Mouse (Mus musculus): ENCODE data around the gene Chac1.
A peak's percentile ranks its signal among the peaks of the same experiment; 100 is the strongest.

The Chac1 gene

DNA sequence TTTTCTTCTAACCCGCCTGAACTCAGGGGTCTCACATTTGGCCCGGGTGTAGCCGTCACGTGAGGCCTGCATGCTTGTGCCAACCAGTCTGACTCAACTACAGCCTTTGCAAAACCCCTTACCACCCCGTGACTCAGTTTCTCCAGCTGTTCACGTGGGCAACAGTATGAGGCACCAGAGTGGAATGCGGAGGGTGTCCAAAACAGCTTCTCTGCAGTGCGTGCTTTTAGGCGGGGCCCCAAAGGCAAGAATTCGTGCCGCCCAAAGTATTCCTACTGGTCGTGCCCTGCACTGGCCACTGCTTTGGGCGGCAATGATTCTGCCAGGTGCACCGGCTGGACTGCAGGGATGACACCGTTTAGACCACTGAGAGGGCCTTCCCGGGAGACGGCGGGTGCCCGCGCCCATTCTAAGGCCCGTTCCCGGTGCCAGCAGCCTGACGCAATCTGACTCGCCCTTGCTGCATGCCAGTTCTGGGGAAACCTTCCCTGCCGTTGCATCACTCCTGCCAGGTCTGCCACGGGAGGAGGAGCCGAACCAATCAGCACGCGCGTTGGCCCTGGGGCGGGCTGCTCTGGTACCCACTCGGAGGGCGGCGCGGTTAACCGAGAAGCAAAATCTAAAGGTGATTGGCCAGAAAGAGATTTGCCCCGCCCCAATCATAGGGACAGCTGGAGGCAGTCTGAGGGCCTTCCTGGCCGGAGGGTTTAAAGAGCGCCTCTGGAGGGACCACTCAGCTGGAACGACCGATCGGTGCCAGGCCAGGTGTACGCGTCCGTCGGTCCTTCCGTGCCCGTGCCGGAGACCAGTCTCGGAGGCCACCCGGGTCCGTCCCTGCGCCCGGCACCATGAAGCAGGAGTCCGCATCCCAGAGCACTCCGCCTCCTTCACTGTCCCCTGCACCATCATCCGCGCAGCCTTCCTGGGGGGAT is at the start of gene Chac1:
Gene Chac1 (plus strand): TSS at position 675 of the 932 bp plus-strand sequence.
- DNase-seq (ENCODE audit: low spot score in 2 of 2): peak; percentile 77 to 78

DNA sequence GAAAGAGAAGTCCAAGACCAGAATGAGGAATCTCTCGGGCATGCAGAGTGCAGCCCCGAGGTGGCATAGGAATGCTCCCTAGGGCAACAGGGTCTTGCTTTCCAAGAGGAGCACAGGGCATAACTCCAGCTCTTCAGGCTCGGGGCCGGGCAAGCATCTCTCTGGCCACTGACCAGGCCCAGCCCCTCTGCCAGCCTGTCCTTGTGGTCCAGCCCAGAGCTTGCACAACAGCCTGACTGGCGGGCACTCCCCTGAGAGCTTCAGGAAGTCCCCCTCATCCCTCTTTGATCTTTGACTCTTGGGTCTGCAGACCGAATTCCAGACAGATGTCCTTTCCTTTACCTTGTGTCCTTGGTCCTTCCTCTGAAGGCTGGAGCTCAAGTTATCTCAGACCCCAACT is 48.2 kb upstream of the Chac1 start:
- DNase-seq (ENCODE audit: low spot score in 2 of 2): no peak

DNA sequence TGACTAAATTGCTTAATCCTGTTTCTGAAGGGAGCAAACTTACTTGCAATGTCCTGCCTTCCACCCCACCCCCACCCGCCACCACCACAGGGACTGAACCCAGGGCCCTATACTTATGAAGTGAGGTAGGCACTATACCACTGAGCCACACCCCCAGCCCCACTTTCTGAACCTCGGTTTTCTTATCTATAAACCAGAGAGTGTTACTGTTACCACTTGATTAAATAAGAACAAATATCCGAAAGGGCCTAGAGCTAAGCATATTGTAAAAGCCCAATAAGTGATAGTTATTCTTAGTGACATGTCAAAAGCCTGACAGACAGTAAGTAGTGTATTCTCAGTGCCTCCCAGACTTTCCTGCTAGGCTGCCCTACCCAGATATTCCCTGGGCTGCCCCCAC is 46.6 kb upstream of the Chac1 start:
- DNase-seq (ENCODE audit: low spot score in 2 of 2): no peak

DNA sequence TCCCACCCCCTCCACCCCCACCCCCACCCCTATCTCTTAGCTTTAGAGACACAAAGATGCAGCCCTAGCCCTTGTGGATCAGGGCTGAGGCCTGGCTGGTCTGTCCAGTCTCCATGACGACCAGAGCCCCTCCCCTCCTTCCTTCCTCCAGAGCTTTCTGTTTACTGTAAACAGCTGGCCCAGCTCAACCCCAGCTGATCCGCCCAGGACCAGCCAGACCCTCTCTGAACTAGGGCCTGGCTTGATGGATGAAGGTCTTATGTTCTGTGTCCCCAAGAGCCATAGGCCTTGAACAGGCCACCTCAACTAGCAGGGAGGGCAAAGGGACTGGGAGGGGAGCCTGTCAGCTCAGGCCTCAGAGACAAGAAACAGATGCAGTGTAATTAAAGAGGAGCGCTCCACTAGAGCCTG is 46.2 kb upstream of the Chac1 start:
- no peak for DNase-seq (ENCODE audit: low spot score in 2 of 2)

DNA sequence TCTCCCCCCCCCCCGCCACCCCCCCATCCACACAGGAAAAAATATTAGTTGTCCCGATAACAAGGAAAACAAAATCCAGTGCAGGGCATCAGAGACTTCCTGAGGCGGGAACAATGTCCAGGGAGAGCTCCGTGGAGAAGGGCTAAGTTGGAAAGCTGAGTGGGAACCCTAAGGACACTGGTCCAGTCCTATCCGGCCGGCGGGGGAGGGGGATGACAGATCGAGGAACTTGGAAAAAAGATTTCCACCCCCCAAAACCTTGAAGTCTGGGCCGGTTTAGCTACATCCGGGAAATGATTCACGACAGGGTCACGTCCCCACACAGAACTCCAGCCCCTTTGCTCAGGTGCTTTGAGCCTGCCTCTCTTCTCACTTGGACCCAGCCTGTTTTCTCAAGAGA is 39.5 kb upstream of the Chac1 start:
- DNase-seq (ENCODE audit: low spot score in 2 of 2): no peak

DNA sequence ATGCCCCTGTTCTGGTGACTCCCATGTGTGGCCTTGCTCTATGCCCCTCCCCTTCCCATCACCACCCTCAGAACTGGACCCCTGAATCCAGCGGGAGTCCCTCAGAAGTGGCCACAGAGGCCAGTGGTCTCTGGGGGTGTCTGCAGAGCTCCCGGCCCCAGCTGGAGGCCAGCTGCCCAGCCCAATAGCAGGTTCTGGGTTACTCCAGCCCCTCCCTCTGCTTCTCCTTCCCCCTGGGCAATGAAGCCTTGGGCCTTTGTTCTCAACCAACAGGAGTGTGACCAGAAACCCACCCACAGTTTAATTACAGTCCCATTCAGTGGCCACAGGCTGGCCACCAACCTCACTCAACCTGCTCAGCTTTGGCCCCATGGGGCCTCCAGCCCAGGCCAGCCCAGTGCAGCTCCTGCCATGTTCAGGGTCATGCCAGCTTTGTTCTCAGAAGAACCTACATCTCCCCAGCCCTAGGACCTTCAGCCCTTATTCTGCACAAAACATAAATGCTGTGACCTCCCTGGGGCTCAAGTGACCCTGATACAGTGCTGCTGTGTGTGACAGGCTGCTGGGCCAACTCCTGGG is 38.6 kb upstream of the Chac1 start:
- DNase-seq (ENCODE audit: low spot score in 2 of 2): no peak

DNA sequence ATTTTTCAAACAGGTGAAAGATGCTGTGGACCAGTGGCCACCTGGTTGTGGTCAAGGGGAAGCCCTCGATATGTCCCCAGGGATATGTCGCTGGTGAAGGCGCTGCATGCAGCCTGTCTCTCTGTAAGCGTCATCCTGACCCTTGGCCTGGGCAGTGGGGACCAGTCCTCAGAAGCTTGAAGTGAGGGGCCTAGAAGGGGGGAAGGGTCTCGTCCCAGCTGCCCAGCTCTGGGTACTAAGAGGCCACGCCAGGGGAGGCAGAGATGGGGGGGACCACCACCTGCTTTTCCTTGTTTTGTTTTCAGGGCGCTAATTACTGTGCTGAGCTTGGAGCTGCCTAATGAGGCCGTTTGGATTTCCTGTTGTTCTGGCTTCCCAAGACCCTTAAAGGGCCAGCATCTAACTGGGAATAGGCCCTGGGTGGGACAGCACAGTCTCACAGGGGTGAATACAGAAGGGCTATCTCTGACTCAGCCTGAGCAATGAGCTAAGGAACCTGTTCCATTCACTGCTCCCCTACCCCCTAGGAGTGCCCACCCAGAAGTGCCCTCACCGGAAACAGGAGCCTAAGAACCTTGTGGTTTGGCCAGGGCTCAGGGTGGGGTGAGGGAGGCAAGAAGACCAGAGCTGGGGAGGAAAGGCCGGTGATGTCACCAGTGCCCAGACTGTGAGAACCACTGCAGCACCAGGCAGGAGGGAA is 37.1 kb upstream of the Chac1 start:
- DNase-seq (ENCODE audit: low spot score in 2 of 2): no peak

DNA sequence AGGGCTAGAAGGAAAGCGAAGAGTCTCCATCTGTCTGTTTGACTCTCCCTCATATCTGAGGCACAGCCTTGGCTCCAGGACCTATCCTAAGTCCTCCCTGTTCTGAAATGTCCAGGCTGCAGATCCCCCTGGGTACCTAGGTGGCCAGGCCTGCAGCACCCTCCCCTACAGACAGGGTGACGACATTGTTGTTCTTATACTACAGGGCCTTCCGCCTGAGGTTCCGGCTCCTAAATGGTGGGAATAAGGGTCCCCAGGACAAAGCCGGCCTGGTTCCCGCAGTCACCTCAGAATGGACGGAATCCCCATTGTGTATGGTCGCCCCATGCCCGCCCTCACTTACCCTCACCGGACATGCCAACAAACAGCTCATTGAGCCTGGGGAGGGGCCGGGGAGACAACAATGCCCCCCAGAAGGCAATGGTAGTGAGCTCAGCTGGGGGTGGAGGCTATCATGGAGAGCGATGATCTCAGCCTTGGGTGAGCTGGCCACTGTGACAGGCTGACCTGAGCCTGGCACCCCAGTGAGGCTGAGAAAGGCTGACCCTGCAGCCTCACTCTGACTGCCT is 36.2 kb upstream of the Chac1 start:
- DNase-seq (ENCODE audit: low spot score in 2 of 2): no peak

DNA sequence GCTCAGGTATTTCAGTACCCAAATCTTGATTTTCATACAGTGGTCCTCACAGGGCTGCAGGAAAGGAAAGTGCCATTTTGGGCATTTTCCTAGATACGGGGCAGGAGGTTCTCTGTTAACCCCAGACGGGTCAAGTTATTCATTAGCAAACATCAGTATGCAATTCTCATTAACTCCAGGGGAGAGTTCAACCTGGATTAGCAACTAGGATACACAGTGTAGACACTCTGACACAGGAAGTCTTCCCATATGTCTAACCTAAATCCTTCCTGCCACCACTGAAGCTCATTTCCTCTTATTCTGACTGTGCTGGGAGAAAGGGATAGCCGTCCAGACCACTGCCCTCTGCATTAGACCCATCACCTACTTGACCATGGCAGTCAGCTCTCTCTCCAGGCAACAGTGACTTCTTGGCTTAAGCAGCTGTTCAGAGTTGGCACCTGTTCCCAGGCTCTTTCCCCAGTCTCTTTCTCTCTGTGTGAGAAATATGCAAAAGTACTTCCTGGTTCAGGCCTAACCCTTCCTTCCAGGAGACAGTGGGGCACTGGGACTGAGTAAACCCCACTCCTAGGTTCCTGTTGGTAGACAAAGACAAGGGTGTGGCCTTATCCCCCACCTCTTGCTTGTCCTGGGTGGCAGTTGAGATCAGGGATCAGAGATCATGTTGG is 32.9 kb upstream of the Chac1 start:
- no peak for DNase-seq (ENCODE audit: low spot score in 2 of 2)

DNA sequence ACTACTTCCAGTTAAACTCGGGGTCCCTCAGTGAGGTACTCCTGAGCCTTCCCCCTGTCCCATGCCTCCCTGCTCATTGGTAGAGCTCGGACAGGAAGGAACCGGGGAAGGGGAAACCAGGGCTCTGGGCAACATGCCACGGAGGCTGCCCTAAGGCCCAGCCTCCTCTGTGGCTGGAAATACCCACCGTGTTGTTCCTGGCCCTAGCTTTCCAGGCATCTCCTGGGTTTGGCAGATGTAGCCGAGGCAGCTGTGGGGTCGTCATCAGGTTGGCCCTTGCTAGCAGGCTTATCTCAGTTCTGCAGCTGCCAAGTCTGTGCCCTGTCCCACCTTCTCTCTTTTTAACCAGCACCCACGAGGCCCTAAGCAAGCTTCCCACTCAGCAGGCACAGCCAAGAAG is 30.5 kb upstream of the Chac1 start:
- no peak for DNase-seq (ENCODE audit: low spot score in 2 of 2)

DNA sequence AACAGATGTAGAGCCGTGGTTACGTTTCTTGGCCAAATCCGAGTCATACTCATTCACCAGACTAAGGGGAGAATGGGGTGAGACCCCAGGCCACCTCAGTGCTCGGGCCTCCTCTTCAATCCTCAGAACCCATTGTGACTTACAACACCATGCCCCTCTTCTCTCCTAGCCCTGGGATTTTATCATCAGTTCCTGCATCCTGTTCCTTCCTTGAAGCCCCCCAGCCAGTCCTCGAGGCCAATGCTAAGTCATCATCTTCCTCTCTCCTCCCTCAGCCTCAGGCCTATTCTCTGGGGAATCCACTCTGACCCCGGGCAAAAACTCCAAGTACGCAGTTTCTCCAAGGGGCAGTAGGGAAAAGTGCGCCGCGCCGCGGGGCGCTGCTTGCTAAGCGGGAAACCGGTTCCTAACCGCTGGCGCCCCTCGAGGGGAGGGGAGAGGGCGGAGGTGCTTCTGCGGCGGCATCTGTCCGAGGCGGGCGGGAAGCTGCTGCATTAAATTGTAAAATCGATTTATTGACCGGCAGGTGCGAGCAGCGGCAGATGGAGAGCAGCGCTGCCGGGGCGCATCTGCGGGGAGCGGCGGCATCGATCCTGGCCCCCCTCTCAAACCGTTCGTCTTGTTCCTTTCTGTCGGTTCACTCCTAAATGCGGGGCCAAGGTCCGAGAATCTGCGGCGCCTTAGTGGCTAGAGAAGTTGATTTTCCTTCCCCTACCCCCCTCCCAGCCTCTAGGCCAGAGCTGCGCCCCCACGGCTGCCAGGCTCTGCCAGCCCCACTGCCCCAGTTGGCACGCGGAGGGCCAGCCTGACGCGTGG is 29.1 kb upstream of the Chac1 start:
- no peak for DNase-seq (ENCODE audit: low spot score in 2 of 2)

DNA sequence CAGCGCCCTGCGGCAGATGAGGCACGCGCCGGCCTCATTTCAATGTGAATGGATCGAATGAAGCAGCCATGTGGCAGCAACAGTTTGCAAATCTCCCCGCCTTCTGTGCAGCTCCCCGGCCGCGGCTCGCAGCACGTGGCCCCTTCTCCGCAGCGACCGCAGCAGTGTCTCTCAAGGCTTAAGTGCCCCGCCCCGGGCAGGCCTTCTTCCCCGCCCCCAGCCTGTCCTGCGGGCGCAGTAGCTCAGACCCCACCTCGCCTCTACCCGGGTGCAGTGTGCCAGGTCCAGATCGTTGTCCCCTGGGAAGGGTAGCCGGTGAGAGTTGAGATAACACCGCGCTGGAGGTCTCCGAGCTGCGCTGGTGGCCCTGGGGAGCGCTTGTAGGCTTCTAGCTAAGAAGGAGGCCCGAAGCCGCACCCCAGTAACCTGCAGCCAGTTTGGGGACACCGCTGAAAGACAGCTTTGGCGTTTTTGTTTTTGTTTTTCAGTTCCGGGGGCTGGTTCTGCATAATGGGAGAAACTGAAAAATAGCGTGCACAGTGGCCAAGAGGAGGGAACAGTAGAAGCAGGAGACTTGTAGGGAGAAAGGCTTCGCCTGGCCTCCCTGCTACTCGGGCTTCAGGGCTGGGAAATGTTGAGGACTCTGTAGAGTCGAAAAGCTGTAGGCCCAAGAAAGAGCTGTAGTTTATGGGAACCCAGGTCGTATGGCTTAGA is 28.3 kb upstream of the Chac1 start:
- DNase-seq (ENCODE audit: low spot score in 2 of 2): peak; percentile 35 to 36

DNA sequence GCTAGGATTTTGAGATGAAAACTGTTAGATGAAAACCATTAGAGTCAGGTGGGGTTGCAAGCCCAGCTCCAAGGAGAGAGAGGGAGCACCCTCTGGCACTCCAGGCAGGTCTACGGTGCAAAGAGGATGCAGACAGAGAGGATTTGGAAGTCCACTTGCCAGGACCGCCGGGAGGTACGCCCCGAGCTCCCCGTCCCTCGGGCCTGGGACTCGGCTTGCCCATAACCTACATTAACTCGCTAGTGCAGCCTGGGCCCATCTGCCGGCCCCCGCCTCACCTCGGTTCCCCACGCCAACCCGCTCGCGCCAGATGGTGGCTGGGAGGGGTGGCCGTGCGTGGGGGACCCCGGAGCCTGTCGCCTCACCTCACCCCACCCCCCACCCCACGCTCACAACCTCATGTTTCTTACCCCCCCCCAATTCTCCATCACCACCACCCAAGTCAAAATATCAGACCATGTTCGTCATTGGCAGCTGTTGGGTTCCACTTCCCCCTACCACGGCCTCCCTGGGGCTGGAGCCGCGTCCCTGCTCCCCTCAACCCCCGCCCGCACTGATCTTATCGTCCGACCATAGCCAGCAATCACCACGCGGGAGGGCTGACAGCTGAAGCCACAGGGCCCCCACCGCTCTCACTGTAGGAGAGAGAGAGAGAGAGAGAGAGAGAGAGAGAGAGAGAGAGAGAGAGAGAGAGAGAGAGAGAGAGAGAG is 27.0 kb upstream of the Chac1 start:
- DNase-seq (ENCODE audit: low spot score in 2 of 2): peak in 1 of 2 experiments; percentile 33

DNA sequence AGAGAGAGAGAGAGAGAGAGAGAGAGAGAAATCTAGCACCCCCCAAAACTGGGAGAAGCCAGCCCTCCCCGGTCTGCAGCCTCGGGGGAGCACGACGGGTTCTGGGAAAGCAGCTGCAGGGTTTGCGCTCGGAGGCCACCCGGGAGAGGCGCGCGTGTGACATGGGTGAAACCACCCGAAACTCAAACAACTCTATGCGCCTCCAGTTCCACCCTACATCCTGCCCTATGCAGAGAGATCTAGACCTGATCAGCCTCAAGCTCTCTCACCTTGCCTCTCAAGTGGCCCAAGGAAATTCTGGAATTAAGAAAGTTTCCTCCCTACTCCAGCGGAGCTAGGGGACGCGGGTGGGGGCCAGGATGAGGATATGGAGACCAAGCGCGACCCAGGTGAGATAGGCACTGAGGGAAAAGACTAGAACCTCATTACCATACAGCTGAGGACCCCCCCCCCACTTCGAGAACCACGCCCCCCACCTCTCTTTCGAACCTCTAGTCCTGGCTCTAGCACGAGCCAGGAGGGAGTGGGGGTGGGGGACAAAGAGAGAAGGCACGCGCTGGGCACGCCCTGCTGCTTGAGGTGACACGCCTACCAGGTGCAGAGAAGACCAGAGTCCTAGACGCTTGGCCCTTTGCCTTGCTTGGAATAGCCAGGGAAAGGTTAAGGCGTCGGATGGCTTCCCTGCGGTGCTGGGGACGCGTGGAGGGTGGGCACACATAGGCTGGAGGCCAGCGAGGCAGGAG is 26.3 kb upstream of the Chac1 start:
- DNase-seq (ENCODE audit: low spot score in 2 of 2): no peak

DNA sequence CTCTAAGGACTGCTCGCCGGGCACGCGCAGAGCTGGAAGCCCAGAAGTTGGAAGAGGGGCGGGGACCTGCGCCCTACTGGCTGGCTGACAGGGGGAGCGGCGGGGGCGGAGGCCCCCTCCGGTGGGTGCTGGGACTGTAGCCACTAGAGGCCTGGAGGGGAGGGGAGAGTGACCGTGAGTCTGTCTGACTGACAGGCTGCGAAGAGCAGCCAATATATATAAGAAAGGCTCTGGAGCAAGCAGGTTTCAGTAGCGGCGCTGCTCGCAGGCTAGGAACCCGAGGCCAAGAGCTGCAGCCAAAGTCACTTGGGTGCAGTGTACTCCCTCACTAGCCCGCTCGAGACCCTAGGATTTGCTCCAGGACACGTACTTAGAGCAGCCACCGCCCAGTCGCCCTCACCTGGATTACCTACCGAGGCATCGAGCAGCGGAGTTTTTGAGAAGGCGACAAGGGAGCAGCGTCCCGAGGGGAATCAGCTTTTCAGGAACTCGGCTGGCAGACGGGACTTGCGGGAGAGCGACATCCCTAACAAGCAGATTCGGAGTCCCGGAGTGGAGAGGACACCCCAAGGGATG is 25.4 kb upstream of the Chac1 start, which contains the start of gene Dll4:
Gene Dll4 (plus strand): TSS at position 217 of the 576 bp plus-strand sequence.
- DNase-seq (ENCODE audit: low spot score in 2 of 2): no peak

DNA sequence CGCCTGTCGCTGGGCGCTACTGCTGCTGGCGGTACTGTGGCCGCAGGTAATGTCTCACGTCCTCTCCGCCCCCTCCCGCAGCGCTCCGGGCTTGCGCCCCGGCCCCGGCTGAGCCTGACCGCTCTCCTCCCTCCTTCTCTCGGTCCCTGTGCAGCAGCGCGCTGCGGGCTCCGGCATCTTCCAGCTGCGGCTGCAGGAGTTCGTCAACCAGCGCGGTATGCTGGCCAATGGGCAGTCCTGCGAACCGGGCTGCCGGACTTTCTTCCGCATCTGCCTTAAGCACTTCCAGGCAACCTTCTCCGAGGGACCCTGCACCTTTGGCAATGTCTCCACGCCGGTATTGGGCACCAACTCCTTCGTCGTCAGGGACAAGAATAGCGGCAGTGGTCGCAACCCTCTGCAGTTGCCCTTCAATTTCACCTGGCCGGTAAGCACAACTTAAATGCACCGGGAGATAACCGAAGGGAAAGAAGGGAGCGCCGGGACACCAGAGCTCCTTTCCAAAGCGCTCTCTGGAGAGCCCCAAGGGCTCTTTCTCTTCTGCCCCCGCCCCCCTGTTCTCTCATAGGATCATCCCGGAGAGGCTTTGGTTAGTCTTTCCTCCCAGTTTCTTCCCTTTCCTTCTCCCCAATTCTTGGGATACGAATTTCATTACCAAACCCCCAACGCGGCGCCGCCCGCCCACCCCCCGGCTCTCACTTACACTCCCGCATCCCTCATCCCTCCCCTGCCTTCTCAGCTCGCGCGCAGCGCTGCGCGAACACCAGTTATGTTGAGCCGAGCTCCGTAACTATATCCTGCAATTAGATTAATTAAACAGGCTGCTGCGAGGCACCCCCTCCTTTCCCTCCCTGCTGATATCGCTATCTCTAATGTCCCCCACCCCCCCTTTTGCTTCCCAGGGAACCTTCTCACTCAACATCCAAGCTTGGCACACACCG is 24.6 kb upstream of the Chac1 start:
- DNase-seq (ENCODE audit: low spot score in 2 of 2): no peak

DNA sequence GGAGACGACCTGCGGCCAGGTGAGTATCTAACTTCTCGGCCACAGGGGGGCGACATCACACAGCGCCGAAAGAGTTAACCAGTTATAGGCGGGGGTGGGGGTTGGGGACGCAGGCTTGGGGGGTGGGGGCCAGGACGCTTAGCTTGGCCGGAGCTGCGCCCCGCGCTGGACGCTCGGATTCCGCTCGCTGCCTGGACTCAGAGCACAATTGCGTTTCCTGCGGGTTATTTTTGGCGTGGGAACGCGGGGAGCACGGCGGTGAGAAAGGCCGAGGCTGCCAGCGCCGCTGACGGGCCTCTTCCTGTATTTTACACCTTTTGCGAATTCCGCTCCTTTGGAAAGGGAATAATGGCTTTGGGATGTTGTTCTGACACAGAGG is 23.9 kb upstream of the Chac1 start:
- no peak for DNase-seq (ENCODE audit: low spot score in 2 of 2)

All from spleen, postnatal 36 days (tissue).